Mouse (Mus musculus) megakaryocyte, embryonic 14.5 days (primary cell): Measurements from ENCODE around the gene Shank2.

Experiments used
- FLI1 ChIP-seq: IDR thresholded peaks from 2 replicates; pipeline ENCODE4 v1.6.1; 2012; ENCODE audit warnings: low read length, inconsistent platforms, mixed read lengths
- GATA1 ChIP-seq: IDR thresholded peaks from 3 replicates; pipeline ENCODE4 v1.6.1; 2012; ENCODE audit warnings: mixed read lengths, low read length, inconsistent platforms, borderline replicate concordance

GRCm38 (mm10) chr7:144425953-144426352 lies 424.2 kb downstream of the Shank2 start:
- TF ChIP-seq GATA1 (no peak), FLI1 (no peak)
